Mouse (Mus musculus): ENCODE data around the gene Reg1. TPM values are rescaled to one million over a fixed set of nuclear protein-coding genes. Genes with fewer than 3 reads are reported as not detected.

Reg1 gene
- polyA plus RNA-seq, 1 experiment from 2014 or later, result not detected

GRCm38 (mm10) chr6:78460191-78460825 is 37.8 kb downstream of the Reg1 start:
- Histone ChIP-seq H3K4me2 (replicated peaks; ENCODE audit: low read depth, low read length) (no peak overlapping the region), H3K27ac (ENCODE audit: low read depth, low read length) (no peak overlapping the region), H3K4me3 (ENCODE audit: low read depth, low read length) (no peak overlapping the region), H3K9me3 (ENCODE audit: control insufficient read depth, low read length) (no peaks in the 10 kb centered on the region), H3K9ac (ENCODE audit: low read depth, low read length) (no peak overlapping the region), H3K36me3 (ENCODE audit: control insufficient read depth, insufficient read depth, low read length) (no peaks in the 10 kb centered on the region), H3K4me1 (replicated peaks; ENCODE audit: control insufficient read depth, insufficient read depth, low read length) (no peaks in the 10 kb centered on the region), H3K27me3 (ENCODE audit: control insufficient read depth, insufficient read depth, low read length) (no peaks in the 10 kb centered on the region)
- WGBS, result 50% methylated on average over 3 of the region's 3 CpGs
- ATAC-seq (ENCODE audit: low FRiP score) (peak; percentile 49; the same call in 1 of the 2 replicates), DNase-seq (ENCODE audit: low spot score) (peak; percentile 2)

- Histone ChIP-seq H3K4me2 (replicated peaks; ENCODE audit: low read depth, low read length) (no peak overlapping the region), H3K27ac (ENCODE audit: low read depth, low read length) (no peak overlapping the region), H3K4me1 (replicated peaks; ENCODE audit: control insufficient read depth, insufficient read depth, low read length) (no peaks in the 10 kb centered on the region), H3K36me3 (ENCODE audit: control insufficient read depth, insufficient read depth, low read length) (no peaks in the 10 kb centered on the region), H3K4me3 (ENCODE audit: low read depth, low read length) (no peak overlapping the region), H3K9ac (ENCODE audit: low read depth, low read length) (no peak overlapping the region), H3K27me3 (ENCODE audit: control insufficient read depth, insufficient read depth, low read length) (no peaks in the 10 kb centered on the region), H3K9me3 (ENCODE audit: control insufficient read depth, low read length) (no peaks in the 10 kb centered on the region)
- DNase-seq (ENCODE audit: low spot score) (no peak), ATAC-seq (ENCODE audit: low FRiP score) (no peak)
- 83% methylated on average over 2 of the region's 2 CpGs for WGBS
These were observed 39.8 kb downstream of the Reg1 start for GRCm38 (mm10) chr6:78462360-78462759.

- no peaks in the 10 kb centered on the region for H3K9me3 ChIP-seq (ENCODE audit: control insufficient read depth, low read length)
- no peak overlapping the region for H3K4me2 ChIP-seq (replicated peaks; ENCODE audit: low read depth, low read length)
- no peak for DNase-seq (ENCODE audit: low spot score)
- no peaks in the 10 kb centered on the region for H3K36me3 ChIP-seq (ENCODE audit: control insufficient read depth, insufficient read depth, low read length)
- no peaks in the 10 kb centered on the region for H3K4me1 ChIP-seq (replicated peaks; ENCODE audit: control insufficient read depth, insufficient read depth, low read length)
- no peak overlapping the region for H3K9ac ChIP-seq (ENCODE audit: low read depth, low read length)
- ATAC-seq (ENCODE audit: low FRiP score), result no peak
- no peak overlapping the region for H3K4me3 ChIP-seq (ENCODE audit: low read depth, low read length)
- no peaks in the 10 kb centered on the region for H3K27me3 ChIP-seq (ENCODE audit: control insufficient read depth, insufficient read depth, low read length)
- H3K27ac ChIP-seq (ENCODE audit: low read depth, low read length), result no peak overlapping the region
- 89% methylated on average over 2 of the region's 2 CpGs for WGBS
These were observed 40.8 kb downstream of the Reg1 start for GRCm38 (mm10) chr6:78463266-78463665.

- no peak within 1 kb of the TSS for H3K27ac ChIP-seq (ENCODE audit: low read depth, low read length)
- H3K4me3 ChIP-seq (ENCODE audit: low read depth, low read length), result no peak within 1 kb of the TSS
- no peaks in the 10 kb centered on the region for H3K9me3 ChIP-seq (ENCODE audit: control insufficient read depth, low read length)
- no peak for ATAC-seq (ENCODE audit: low FRiP score)
- H3K4me2 ChIP-seq (replicated peaks; ENCODE audit: low read depth, low read length), result no peak within 1 kb of the TSS
- H3K27me3 ChIP-seq (ENCODE audit: control insufficient read depth, insufficient read depth, low read length), result no peaks in the 10 kb centered on the region
- DNase-seq (ENCODE audit: low spot score), result no peak
- H3K4me1 ChIP-seq (replicated peaks; ENCODE audit: control insufficient read depth, insufficient read depth, low read length), result no peaks in the 10 kb centered on the region
- WGBS, result 91% methylated on average over 2 of the region's 2 CpGs
- H3K9ac ChIP-seq (ENCODE audit: low read depth, low read length), result no peak within 1 kb of the TSS
- no peaks in the 10 kb centered on the region for H3K36me3 ChIP-seq (ENCODE audit: control insufficient read depth, insufficient read depth, low read length)
These were observed 46.3 kb downstream of the Reg1 start, which contains the start of gene Reg3g for GRCm38 (mm10) chr6:78468772-78469171. Gene Reg3g, minus strand, starts transcription at chr6:78468872.

GRCm38 (mm10) chr6:78469287-78469686 is 46.8 kb downstream of the Reg1 start:
- H3K4me1 ChIP-seq (replicated peaks; ENCODE audit: control insufficient read depth, insufficient read depth, low read length), result no peaks in the 10 kb centered on the region
- H3K27me3 ChIP-seq (ENCODE audit: control insufficient read depth, insufficient read depth, low read length), result no peaks in the 10 kb centered on the region
- no peak overlapping the region for H3K4me3 ChIP-seq (ENCODE audit: low read depth, low read length)
- no peaks in the 10 kb centered on the region for H3K9me3 ChIP-seq (ENCODE audit: control insufficient read depth, low read length)
- ATAC-seq (ENCODE audit: low FRiP score) (no peak), DNase-seq (ENCODE audit: low spot score) (no peak)
- no peak overlapping the region for H3K9ac ChIP-seq (ENCODE audit: low read depth, low read length)
- 85% methylated on average over 3 of the region's 3 CpGs for WGBS
- no peaks in the 10 kb centered on the region for H3K36me3 ChIP-seq (ENCODE audit: control insufficient read depth, insufficient read depth, low read length)
- no peak overlapping the region for H3K27ac ChIP-seq (ENCODE audit: low read depth, low read length)
- H3K4me2 ChIP-seq (replicated peaks; ENCODE audit: low read depth, low read length), result no peak overlapping the region

Other genes with a start within 250 kb of the Reg1 start
- not detected in 2 replicates for gene Reg3b, start 52.1 kb upstream of the Reg1 start, polyA plus RNA-seq (2014; fragmentation: Nextera tagmentation; extraction: Ambion mirVana)
- gene Reg3d, start 43.8 kb upstream of the Reg1 start, polyA plus RNA-seq (2014; fragmentation: Nextera tagmentation; extraction: Ambion mirVana), result not detected in 2 replicates
- gene Reg3a, start 42.0 kb upstream of the Reg1 start, polyA plus RNA-seq (2014; fragmentation: Nextera tagmentation; extraction: Ambion mirVana), result not detected in 2 replicates
- gene Reg2, start 27.1 kb upstream of the Reg1 start, polyA plus RNA-seq (2014; fragmentation: Nextera tagmentation; extraction: Ambion mirVana), result not detected in 2 replicates
- gene Reg3g, start 46.2 kb downstream of the Reg1 start, polyA plus RNA-seq (2014; fragmentation: Nextera tagmentation; extraction: Ambion mirVana), result not detected in 2 replicates